Mouse (Mus musculus): ENCODE measurements around the gene Vmn1r12. TPM values are rescaled to one million over a fixed set of nuclear protein-coding genes. Genes with fewer than 3 reads are reported as not detected.
"Not testable (repeated sequence)": the region's sequence is repeated elsewhere in the genome, so short reads cannot be mapped to it uniquely, and the experiment has no call there.

Vmn1r12 gene
- polyA plus RNA-seq (2015; fragmentation: Nextera tagmentation; extraction: Ambion mirVana), result not detected in 2 replicates

- Histone ChIP-seq H3K4me3 (no peak within 1 kb of the TSS), H3K36me3 (no peaks in the 10 kb centered on the region), H3K4me1 (no peaks in the 10 kb centered on the region), H3K4me2 (replicated peaks) (no peak within 1 kb of the TSS), H3K9ac (no peak within 1 kb of the TSS), H3K27ac (no peak within 1 kb of the TSS), H3K9me3 (no peaks in the 10 kb centered on the region), H3K27me3 (no peaks in the 10 kb centered on the region)
- no peak for ATAC-seq (ENCODE audit: low FRiP score, low read depth)
- WGBS, result 80% methylated on average over 2 of the region's 2 CpGs
Measured at GRCm38 (mm10) chr6:57156619-57157018, at the start of gene Vmn1r12. Vmn1r12 (plus strand) TSS chr6:57156919.

GRCm38 (mm10) chr6:57109154-57109553, 47.6 kb upstream of the Vmn1r12 start, which contains the start of gene Vmn1r10:
Vmn1r10 (plus strand) TSS chr6:57109454.
- H3K4me2 ChIP-seq (replicated peaks), result no peak within 1 kb of the TSS
- no peaks in the 10 kb centered on the region for H3K4me1 ChIP-seq
- H3K27me3 ChIP-seq, result no peaks in the 10 kb centered on the region
- H3K4me3 ChIP-seq, result no peak within 1 kb of the TSS
- H3K27ac ChIP-seq, result no peak within 1 kb of the TSS
- H3K9me3 ChIP-seq, result no peaks in the 10 kb centered on the region
- no peak within 1 kb of the TSS for H3K9ac ChIP-seq
- H3K36me3 ChIP-seq, result no peaks in the 10 kb centered on the region
- WGBS, result 82% methylated on average over 3 of the region's 3 CpGs
- ATAC-seq (ENCODE audit: low FRiP score, low read depth), result no peak

- H3K9me3 ChIP-seq, result no peaks in the 10 kb centered on the region
- 85% methylated on average over 1 of the region's 1 CpGs for WGBS
- no peaks in the 10 kb centered on the region for H3K4me1 ChIP-seq
- no peak within 1 kb of the TSS for H3K4me3 ChIP-seq
- no peak within 1 kb of the TSS for H3K9ac ChIP-seq
- H3K27ac ChIP-seq, result no peak within 1 kb of the TSS
- H3K36me3 ChIP-seq, result no peaks in the 10 kb centered on the region
- H3K4me2 ChIP-seq (replicated peaks), result no peak within 1 kb of the TSS
- no peaks in the 10 kb centered on the region for H3K27me3 ChIP-seq
- ATAC-seq (ENCODE audit: low FRiP score, low read depth), result no peak
Measured at GRCm38 (mm10) chr6:57133155-57133554, 23.6 kb upstream of the Vmn1r12 start, which contains the start of gene Vmn1r11. Vmn1r11 (plus strand) TSS chr6:57133455.

- not testable (repeated sequence) for H3K4me3 ChIP-seq; H3K27me3 ChIP-seq; H3K27ac ChIP-seq; H3K36me3 ChIP-seq; H3K4me2 ChIP-seq (replicated peaks); ATAC-seq (ENCODE audit: low FRiP score, low read depth); H3K9ac ChIP-seq; H3K9me3 ChIP-seq; H3K4me1 ChIP-seq
- WGBS, result 54% methylated on average over 3 of the region's 3 CpGs
Measured at GRCm38 (mm10) chr6:57190016-57190415, 33.3 kb downstream of the Vmn1r12 start.

- H3K9me3 ChIP-seq; H3K4me1 ChIP-seq; ATAC-seq (ENCODE audit: low FRiP score, low read depth); H3K9ac ChIP-seq; H3K27ac ChIP-seq; H3K4me2 ChIP-seq (replicated peaks); H3K27me3 ChIP-seq; H3K4me3 ChIP-seq; H3K36me3 ChIP-seq: not testable (repeated sequence)
- WGBS, result 90% methylated on average over 1 of the region's 1 CpGs
Measured at GRCm38 (mm10) chr6:57202990-57203389, 46.3 kb downstream of the Vmn1r12 start, which contains the start of gene Vmn1r13. Vmn1r13 (plus strand) TSS chr6:57203290.

Other genes with a start within 250 kb of the Vmn1r12 start
- gene Nt5c3, start 233.0 kb upstream of the Vmn1r12 start, polyA plus RNA-seq (2015; fragmentation: Nextera tagmentation; extraction: Ambion mirVana), result 63.0 and 67.0 TPM in 2 replicates
- 0.11 and 0.24 TPM in 2 replicates for gene Vmn1r4, start 232.9 kb upstream of the Vmn1r12 start, polyA plus RNA-seq (2015; fragmentation: Nextera tagmentation; extraction: Ambion mirVana)
- not detected in 2 replicates for gene Vmn1r5, start 186.6 kb upstream of the Vmn1r12 start, polyA plus RNA-seq (2015; fragmentation: Nextera tagmentation; extraction: Ambion mirVana)
- gene Vmn1r6, start 159.7 kb upstream of the Vmn1r12 start, polyA plus RNA-seq (2015; fragmentation: Nextera tagmentation; extraction: Ambion mirVana), result not detected in 2 replicates
- gene Vmn1r7, start 131.6 kb upstream of the Vmn1r12 start, polyA plus RNA-seq (2015; fragmentation: Nextera tagmentation; extraction: Ambion mirVana), result not detected in 2 replicates
- not detected in 2 replicates for gene Vmn1r8, start 124.6 kb upstream of the Vmn1r12 start, polyA plus RNA-seq (2015; fragmentation: Nextera tagmentation; extraction: Ambion mirVana)
- gene Vmn1r9, start 90.1 kb upstream of the Vmn1r12 start, polyA plus RNA-seq (2015; fragmentation: Nextera tagmentation; extraction: Ambion mirVana), result not detected in 2 replicates
- gene Vmn1r10, start 47.5 kb upstream of the Vmn1r12 start, polyA plus RNA-seq (2015; fragmentation: Nextera tagmentation; extraction: Ambion mirVana), result not detected in 2 replicates
- not detected in 2 replicates for gene Vmn1r11, start 23.5 kb upstream of the Vmn1r12 start, polyA plus RNA-seq (2015; fragmentation: Nextera tagmentation; extraction: Ambion mirVana)
- gene Vmn1r13, start 46.4 kb downstream of the Vmn1r12 start, polyA plus RNA-seq (2015; fragmentation: Nextera tagmentation; extraction: Ambion mirVana), result not detected in 2 replicates
- gene Vmn1r14, start 74.8 kb downstream of the Vmn1r12 start, polyA plus RNA-seq (2015; fragmentation: Nextera tagmentation; extraction: Ambion mirVana), result not detected in 2 replicates
- gene Vmn1r15, start 101.0 kb downstream of the Vmn1r12 start, polyA plus RNA-seq (2015; fragmentation: Nextera tagmentation; extraction: Ambion mirVana), result not detected in 2 replicates
- gene Vmn1r16, start 172.6 kb downstream of the Vmn1r12 start, polyA plus RNA-seq (2015; fragmentation: Nextera tagmentation; extraction: Ambion mirVana), result not detected in 2 replicates
- not detected in 2 replicates for gene Vmn1r17, start 206.8 kb downstream of the Vmn1r12 start, polyA plus RNA-seq (2015; fragmentation: Nextera tagmentation; extraction: Ambion mirVana)
- gene Vmn1r18, start 238.9 kb downstream of the Vmn1r12 start, polyA plus RNA-seq (2015; fragmentation: Nextera tagmentation; extraction: Ambion mirVana), result not detected in 2 replicates
- not detected in 2 replicates for gene Vmn1r19, start 246.9 kb downstream of the Vmn1r12 start, polyA plus RNA-seq (2015; fragmentation: Nextera tagmentation; extraction: Ambion mirVana)

All from limb, embryonic 13.5 days (tissue).